Mouse (Mus musculus) ES-E14 (cell line): ENCODE results near the gene Xrcc2.

Experiments
- CHD2 ChIP-seq: IDR thresholded peaks from 2 replicates; pipeline ENCODE4 v1.6.1; 2014; ENCODE audit warnings: mild to moderate bottlenecking, low read depth, low read length, inconsistent platforms
- HCFC1 ChIP-seq: IDR thresholded peaks from 2 replicates; pipeline ENCODE4 v1.6.1; 2012; ENCODE audit warnings: low read length, inconsistent platforms, borderline replicate concordance; ENCODE audit not compliant: insufficient read depth
- MAFK ChIP-seq: IDR thresholded peaks from 2 replicates; pipeline ENCODE4 v1.6.1; 2014; ENCODE audit warnings: mild to moderate bottlenecking, low read depth, low read length, inconsistent platforms; ENCODE audit not compliant: insufficient read depth
- ZC3H11A ChIP-seq: IDR thresholded peaks from 2 replicates; pipeline ENCODE4 v1.6.1; 2012; ENCODE audit warnings: low read depth, mild to moderate bottlenecking, inconsistent platforms, low read length, borderline replicate concordance
- ZNF384 ChIP-seq: IDR thresholded peaks from 2 replicates; pipeline ENCODE4 v1.6.1; 2012; ENCODE audit warnings: low read depth, low read length, inconsistent platforms

DNA sequence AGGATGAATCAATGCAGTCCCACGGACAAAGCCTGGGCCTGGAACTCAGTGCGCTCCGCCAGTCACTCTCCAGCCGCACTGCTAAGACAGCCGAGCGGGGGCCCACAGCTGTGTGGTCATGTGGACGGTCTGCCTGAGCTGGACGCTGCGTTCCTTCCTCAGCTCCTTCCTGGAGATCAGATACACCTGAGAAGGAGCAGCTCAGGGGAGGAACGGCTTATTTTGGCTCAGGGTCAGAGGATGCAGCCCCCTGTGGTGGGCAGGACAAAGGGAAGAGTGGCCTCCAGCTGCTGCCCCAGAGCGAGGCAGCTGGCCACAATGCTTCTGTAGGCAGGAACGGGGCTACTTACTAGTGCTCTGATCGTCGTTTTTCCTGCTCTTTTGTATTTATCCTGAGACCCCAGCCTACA lies 51.0 kb downstream of the Xrcc2 start:
- TF ChIP-seq ZC3H11A (no peak), ZNF384 (no peak), CHD2 (no peak), HCFC1 (no peak), MAFK (no peak)
